Mouse (Mus musculus): ENCODE data around the gene Rcor1. TPM values are rescaled to one million over a fixed set of nuclear protein-coding genes. Genes with fewer than 3 reads are reported as not detected.

The Rcor1 gene
- total RNA-seq, 1 experiment from 2014 or later = 46.4 TPM

- DNase-seq = peak; percentile 71
These were observed 123.3 kb downstream of the Rcor1 start for GRCm38 (mm10) chr12:111162312-111163061.

DNA sequence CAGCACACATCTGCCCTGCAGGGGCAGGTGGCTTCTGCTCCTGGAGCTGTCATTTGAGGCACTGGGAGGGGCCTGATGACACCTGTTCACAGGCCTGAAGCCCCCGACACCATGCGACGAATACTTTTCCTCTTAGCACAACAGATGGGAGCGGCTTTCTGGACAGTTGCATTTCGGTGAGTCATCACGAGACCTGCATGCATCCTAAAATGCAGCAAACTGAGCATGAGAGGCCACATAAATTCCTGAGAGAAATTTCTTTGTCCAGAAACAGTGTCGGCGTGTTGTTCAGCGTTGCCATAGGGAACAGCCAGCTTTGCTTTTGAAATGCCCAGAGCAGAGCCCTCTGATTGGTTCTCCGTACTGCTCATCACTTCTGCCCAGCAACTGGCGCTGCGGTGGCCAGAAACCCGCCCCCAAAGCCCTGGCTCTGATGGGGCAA is 125.2 kb downstream of the Rcor1 start:
- DNase-seq = peak; percentile 94

DNA sequence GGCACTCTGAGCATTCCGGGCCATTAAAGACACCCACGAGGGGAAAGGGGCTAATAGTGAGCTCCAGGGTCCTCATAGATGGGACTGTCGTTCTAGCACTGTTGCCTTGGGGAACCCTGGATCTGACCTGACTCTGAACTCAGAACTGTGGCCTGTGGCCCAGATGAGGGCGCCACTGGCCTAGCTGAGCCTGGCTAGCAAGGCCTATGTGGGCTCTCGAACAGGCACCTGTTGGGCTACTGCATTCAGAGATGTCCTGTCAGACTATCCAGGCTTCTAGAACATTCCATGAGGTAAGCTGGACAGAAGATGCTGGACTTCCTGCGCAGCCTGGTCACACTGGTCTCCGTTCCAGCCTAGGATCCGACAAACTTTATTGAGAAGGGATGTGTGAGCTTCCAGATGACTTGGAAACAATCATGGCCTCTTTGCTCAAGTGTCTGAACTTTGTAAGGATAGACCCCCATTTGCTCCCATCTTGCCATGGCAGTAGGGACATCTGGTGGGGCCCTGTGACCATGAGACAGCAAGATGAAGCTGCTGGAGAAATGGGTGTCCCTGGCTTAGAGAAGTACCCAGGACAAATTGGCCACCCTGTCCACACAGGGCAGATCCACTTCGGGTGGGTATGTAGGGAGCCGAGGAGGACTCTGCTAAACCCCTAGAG is 126.1 kb downstream of the Rcor1 start:
- peak; percentile 62 for DNase-seq

Other genes starting within 250 kb of the Rcor1 start
- 0.93 and 1.9 TPM in 2 replicates for gene Mok, start 198.4 kb upstream of the Rcor1 start, total RNA-seq (2021)
- 13.5 and 15.1 TPM in 2 replicates for gene Zfp839, start 189.1 kb upstream of the Rcor1 start, total RNA-seq (2021)
- gene Cinp, start 150.2 kb upstream of the Rcor1 start, total RNA-seq (2021) = 47.4 and 50.2 TPM in 2 replicates
- gene Tecpr2, start 150.1 kb upstream of the Rcor1 start, total RNA-seq (2021) = 9.1 and 10.3 TPM in 2 replicates
- gene Ankrd9, start 60.3 kb upstream of the Rcor1 start, total RNA-seq (2021) = 52.5 and 55.7 TPM in 2 replicates
- 19.3 and 24.9 TPM in 2 replicates for gene Traf3, start 127.0 kb downstream of the Rcor1 start, total RNA-seq (2021)
- gene 4930595D18Rik, start 145.1 kb downstream of the Rcor1 start, total RNA-seq (2021) = not detected in 2 replicates
- not detected in 2 replicates for gene Amn, start 231.7 kb downstream of the Rcor1 start, total RNA-seq (2021)

All from adrenal gland, postnatal 14 days (tissue).